Mouse (Mus musculus): ENCODE data around the gene Efhc1.

- no peak for TF ChIP-seq POLR2A (IDR thresholded peaks at IDR 0.05; ENCODE audit: low read depth, low read length)
- no peak for TF ChIP-seq CTCF (IDR thresholded peaks at IDR 0.05; ENCODE audit: extremely low read depth, insufficient read depth, insufficient read length, insufficient replicate concordance)
These were observed 88.7 kb downstream of the Efhc1 start for GRCm38 (mm10) chr1:21040173-21040572.
